Mouse (Mus musculus): Measurements from ENCODE around the gene Spata17.

- TF ChIP-seq GATA1 (IDR thresholded peaks at IDR 0.05; ENCODE audit: borderline replicate concordance, low read length) (no peak), FLI1 (IDR thresholded peaks at IDR 0.05; ENCODE audit: low read length) (no peak)
These were observed 81.4 kb downstream of the Spata17 start for GRCm38 (mm10) chr1:187133841-187134240.

All from megakaryocyte, embryonic 14.5 days (primary cell).